Mouse (Mus musculus) 3134 (cell line): Measurements from ENCODE around the gene Aanat.
A peak's percentile ranks its signal among the peaks of the same experiment; 100 is the strongest.

Experiments
- DNase-seq: peaks from one replicate; pipeline ENCODE4 v3.0.0-alpha.2; 2011; ENCODE audit warnings: low spot score; ENCODE audit not compliant: insufficient read length; ENCODE audit errors: extremely low read depth

Aanat gene

GRCm38 (mm10) chr11:116572756-116573543 lies 13.3 kb upstream of the Aanat start:
- peak; percentile 49 for DNase-seq

GRCm38 (mm10) chr11:116574486-116574885 lies 11.7 kb upstream of the Aanat start:
- no peak for DNase-seq

- no peak for DNase-seq
Measured at GRCm38 (mm10) chr11:116574982-116575381, 11.2 kb upstream of the Aanat start.

- DNase-seq: no peak
Measured at GRCm38 (mm10) chr11:116575396-116575795, 10.8 kb upstream of the Aanat start.

GRCm38 (mm10) chr11:116579280-116579679 lies 7.0 kb upstream of the Aanat start:
- DNase-seq: no peak

- no peak for DNase-seq
Measured at GRCm38 (mm10) chr11:116580031-116580652, 6.1 kb upstream of the Aanat start.

GRCm38 (mm10) chr11:116580711-116581375 lies 5.4 kb upstream of the Aanat start:
- peak; percentile 73 for DNase-seq

GRCm38 (mm10) chr11:116581376-116581814 lies 4.8 kb upstream of the Aanat start, which contains the start of gene Ube2o:
Gene Ube2o, minus strand, starts transcription at chr11:116581447.
- peak; percentile 84 for DNase-seq

GRCm38 (mm10) chr11:116585682-116586081 lies 550 bp upstream of the Aanat start:
- no peak for DNase-seq

- DNase-seq: peak; percentile 50
Measured at GRCm38 (mm10) chr11:116586801-116587631, 784 bp downstream of the Aanat start.

- DNase-seq: no peak
Measured at GRCm38 (mm10) chr11:116589020-116589531, 2.8 kb downstream of the Aanat start.

GRCm38 (mm10) chr11:116589574-116589973 lies 3.3 kb downstream of the Aanat start:
- no peak for DNase-seq

GRCm38 (mm10) chr11:116591621-116592020 lies 5.4 kb downstream of the Aanat start:
- DNase-seq: no peak

- DNase-seq: peak; percentile 81
Measured at GRCm38 (mm10) chr11:116592428-116592827, 6.2 kb downstream of the Aanat start.

GRCm38 (mm10) chr11:116593345-116593744 lies 7.1 kb downstream of the Aanat start:
- DNase-seq: no peak

GRCm38 (mm10) chr11:116596766-116597165 lies 10.5 kb downstream of the Aanat start:
- no peak for DNase-seq

- DNase-seq: no peak
Measured at GRCm38 (mm10) chr11:116598193-116598592, 12.0 kb downstream of the Aanat start.

- DNase-seq: no peak
Measured at GRCm38 (mm10) chr11:116599230-116599629, 13.0 kb downstream of the Aanat start.

- DNase-seq: no peak
Measured at GRCm38 (mm10) chr11:116601166-116601565, 14.9 kb downstream of the Aanat start.

GRCm38 (mm10) chr11:116602043-116602442 lies 15.8 kb downstream of the Aanat start:
- DNase-seq: no peak
